Mouse (Mus musculus): Measurements from ENCODE around the gene Spp2. TPM values are rescaled to one million over a fixed set of nuclear protein-coding genes. Genes with fewer than 3 reads are reported as not detected.

Spp2 gene
- polyA plus RNA-seq, 1 experiment from 2014 or later: 531 TPM

DNA sequence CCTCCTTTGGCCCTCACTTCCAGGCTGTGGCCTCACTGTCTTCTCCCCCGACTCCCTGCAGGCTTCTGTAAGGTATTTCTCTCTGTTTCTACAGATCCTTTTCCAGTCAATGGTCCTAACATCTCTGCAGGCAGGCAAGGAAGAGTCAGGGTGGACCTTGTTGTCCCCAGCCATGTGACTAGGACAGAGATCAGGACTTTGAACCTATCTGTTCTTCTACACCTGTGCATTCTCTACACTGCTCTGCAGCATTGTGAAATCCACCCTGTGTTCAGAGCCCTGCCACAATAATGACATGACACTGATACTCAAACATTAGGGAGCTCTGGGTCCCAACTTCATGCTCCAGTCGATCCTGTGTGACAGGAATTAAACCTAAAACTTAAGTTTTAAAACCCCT is 12.2 kb downstream of the Spp2 start:
- Histone ChIP-seq H3K4me2 (ENCODE audit: low read length) (no peak overlapping the region), H3K4me3 (replicated peaks; ENCODE audit: low read depth, low read length) (no peak overlapping the region), H3K9me3 (replicated peaks; ENCODE audit: low read length) (no peaks in the 10 kb centered on the region), H3K27ac (no peak overlapping the region), H3K4me1 (replicated peaks; ENCODE audit: insufficient read depth, low read length) (no peaks in the 10 kb centered on the region), H3K27me3 (ENCODE audit: insufficient read depth, low read length) (no peaks in the 10 kb centered on the region; the same call in 1 of the 2 replicates), H3K9ac (ENCODE audit: low read depth, low read length) (no peak overlapping the region), H3K36me3 (ENCODE audit: insufficient read depth, low read length) (no peaks in the 10 kb centered on the region)
- WGBS: 65% methylated on average over 2 of the region's 2 CpGs
- ATAC-seq (replicated peaks; ENCODE audit: low FRiP score, low read depth) (peak; percentile 69; the same call in 1 of the 2 replicates), DNase-seq (ENCODE audit: low spot score) (peak; percentile 24)
- no peak for TF ChIP-seq CTCF (IDR thresholded peaks at IDR 0.05; ENCODE audit: low read depth)

DNA sequence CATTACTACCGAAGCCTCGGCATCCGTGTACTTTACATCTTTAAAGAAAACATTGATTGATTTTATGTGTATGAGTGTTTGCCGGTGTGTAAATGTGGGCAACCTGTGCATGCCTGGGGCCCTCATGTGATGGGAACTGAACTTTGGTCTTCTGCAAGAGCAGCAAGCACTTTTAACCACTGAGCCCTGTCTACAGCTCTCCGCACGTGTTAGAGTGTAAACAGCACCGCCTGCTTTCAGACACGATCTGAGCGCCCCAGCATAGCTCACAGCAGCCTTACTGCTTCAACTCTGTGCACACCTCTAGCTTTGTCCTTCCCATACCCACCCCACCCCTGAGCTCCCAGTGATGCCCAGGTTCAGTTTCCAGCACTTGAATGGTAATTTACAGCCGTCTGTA is 15.3 kb downstream of the Spp2 start:
- DNase-seq (ENCODE audit: low spot score) (no peak), ATAC-seq (replicated peaks; ENCODE audit: low FRiP score, low read depth) (no peak)
- H3K27ac ChIP-seq: no peak overlapping the region
- no peaks in the 10 kb centered on the region for H3K4me1 ChIP-seq (replicated peaks; ENCODE audit: insufficient read depth, low read length)
- no peaks in the 10 kb centered on the region for H3K36me3 ChIP-seq (ENCODE audit: insufficient read depth, low read length)
- 79% methylated on average over 10 of the region's 10 CpGs for WGBS
- no peak overlapping the region for H3K4me3 ChIP-seq (replicated peaks; ENCODE audit: low read depth, low read length)
- TF ChIP-seq CTCF (IDR thresholded peaks at IDR 0.05; ENCODE audit: low read depth): no peak
- H3K27me3 ChIP-seq (ENCODE audit: insufficient read depth, low read length): no peaks in the 10 kb centered on the region; the same call in 1 of the 2 replicates
- H3K4me2 ChIP-seq (ENCODE audit: low read length): no peak overlapping the region
- H3K9ac ChIP-seq (ENCODE audit: low read depth, low read length): no peak overlapping the region
- no peaks in the 10 kb centered on the region for H3K9me3 ChIP-seq (replicated peaks; ENCODE audit: low read length)

DNA sequence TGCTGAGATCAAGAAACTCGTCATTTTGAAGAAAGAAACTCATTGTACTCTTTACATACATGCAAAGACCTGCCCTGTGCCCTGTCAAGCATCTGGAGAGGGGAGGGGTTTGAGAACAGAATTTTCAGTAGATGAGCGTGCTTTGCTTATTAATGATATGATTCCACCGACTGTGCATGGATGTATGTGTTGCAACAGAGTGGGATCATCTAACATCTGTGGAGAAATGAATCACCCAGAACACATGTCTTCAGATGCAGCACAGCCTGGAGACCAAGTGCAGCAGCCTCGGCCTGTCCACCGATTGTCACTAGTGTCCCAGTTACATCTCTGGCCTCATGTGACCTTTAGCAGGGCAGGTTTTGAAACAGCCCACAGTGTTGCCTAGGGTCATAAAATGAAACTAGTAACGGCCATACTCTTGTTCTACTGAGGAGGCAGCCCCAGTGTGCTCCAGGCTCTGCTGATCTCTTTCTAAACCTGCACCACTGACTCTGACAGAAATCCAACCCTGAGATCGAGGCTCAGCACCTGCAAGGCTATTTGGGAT is 16.2 kb downstream of the Spp2 start:
- WGBS: 60% methylated on average over 7 of the region's 7 CpGs
- no peak overlapping the region for H3K4me2 ChIP-seq (ENCODE audit: low read length)
- no peaks in the 10 kb centered on the region for H3K4me1 ChIP-seq (replicated peaks; ENCODE audit: insufficient read depth, low read length)
- no peak for TF ChIP-seq CTCF (IDR thresholded peaks at IDR 0.05; ENCODE audit: low read depth)
- DNase-seq (ENCODE audit: low spot score) (no peak), ATAC-seq (replicated peaks; ENCODE audit: low FRiP score, low read depth) (no peak)
- no peak overlapping the region for H3K4me3 ChIP-seq (replicated peaks; ENCODE audit: low read depth, low read length)
- no peaks in the 10 kb centered on the region; the same call in 1 of the 2 replicates for H3K27me3 ChIP-seq (ENCODE audit: insufficient read depth, low read length)
- H3K36me3 ChIP-seq (ENCODE audit: insufficient read depth, low read length): no peaks in the 10 kb centered on the region
- H3K9ac ChIP-seq (ENCODE audit: low read depth, low read length): no peak overlapping the region
- H3K9me3 ChIP-seq (replicated peaks; ENCODE audit: low read length): no peaks in the 10 kb centered on the region
- no peak overlapping the region for H3K27ac ChIP-seq

DNA sequence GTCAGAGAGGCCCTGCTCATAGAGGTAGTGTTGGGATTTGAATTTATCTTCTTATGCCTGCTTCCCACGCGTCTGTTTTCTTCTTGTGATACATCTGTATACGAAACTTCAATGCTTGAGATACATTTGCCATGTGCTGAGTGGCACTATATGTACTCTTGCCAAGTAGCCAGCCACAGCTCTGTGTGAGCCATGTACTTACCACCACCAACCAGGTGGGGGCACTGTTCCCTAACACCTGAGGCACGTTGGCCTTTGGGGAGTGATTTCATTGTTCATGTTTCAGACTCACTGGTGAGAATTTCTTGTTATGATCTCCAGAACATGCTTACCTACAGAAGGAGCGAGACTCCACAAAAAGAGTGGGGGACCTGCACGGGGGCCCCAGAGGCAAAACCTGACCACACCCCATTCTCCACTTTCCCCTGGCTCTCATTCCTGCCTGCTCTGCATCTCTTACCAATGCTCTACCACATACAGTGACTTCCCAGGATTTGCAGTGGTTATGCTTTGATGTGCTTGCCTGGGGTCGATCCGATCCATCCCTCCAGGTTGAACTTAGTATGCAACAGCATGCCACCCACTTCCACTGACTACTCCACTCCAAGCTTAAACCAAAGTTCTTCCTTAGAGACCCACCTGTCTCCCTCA is 18.0 kb downstream of the Spp2 start:
- DNase-seq (ENCODE audit: low spot score) (peak; percentile 77), ATAC-seq (replicated peaks; ENCODE audit: low FRiP score, low read depth) (peak; percentile 52; the same call in 1 of the 2 replicates)
- Histone ChIP-seq H3K4me1 (replicated peaks; ENCODE audit: insufficient read depth, low read length) (no peaks in the 10 kb centered on the region), H3K4me2 (ENCODE audit: low read length) (no peak overlapping the region), H3K9me3 (replicated peaks; ENCODE audit: low read length) (no peaks in the 10 kb centered on the region), H3K4me3 (replicated peaks; ENCODE audit: low read depth, low read length) (no peak overlapping the region), H3K36me3 (ENCODE audit: insufficient read depth, low read length) (no peaks in the 10 kb centered on the region), H3K27ac (no peak overlapping the region), H3K9ac (ENCODE audit: low read depth, low read length) (no peak overlapping the region), H3K27me3 (ENCODE audit: insufficient read depth, low read length) (no peaks in the 10 kb centered on the region; the same call in 1 of the 2 replicates)
- peak; percentile 97 for TF ChIP-seq CTCF (IDR thresholded peaks at IDR 0.05; ENCODE audit: low read depth)
- WGBS: 25% methylated on average over 8 of the region's 8 CpGs

DNA sequence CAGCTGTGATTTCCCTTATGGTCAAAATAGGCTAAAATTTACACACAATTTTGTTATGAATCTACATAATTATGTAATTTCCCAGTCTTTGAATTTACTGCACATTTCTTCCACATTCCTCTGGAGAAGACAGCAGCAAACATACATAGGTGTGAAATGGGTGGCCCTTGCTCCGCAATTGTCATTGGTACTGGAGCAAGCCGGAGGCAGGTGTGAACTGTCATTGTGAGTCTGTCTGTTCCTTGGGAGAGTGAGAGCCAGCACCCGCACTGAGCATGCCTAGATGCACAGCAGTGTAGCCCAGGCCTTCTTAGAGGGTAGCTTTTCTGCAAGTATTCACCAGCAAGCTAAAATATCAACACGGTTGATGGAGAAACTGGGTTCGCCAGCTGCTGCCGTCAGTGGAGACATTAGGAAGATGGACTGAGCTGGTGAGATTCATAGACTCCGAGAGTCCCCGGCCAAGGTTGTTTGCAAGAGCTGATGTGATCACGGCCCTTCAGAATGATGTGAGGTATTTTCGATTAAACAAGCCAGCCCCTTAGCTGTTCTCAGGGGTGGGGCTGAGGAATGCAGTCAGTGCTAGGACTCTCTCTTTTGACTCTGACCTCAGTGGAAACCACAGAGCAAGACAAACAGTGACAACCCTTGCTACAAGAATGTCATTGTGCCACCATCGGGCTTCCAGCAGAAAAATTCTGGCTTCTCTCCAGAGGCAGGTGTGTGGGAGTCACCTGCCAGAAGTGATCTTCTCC is 21.4 kb downstream of the Spp2 start:
- no peak overlapping the region for H3K9ac ChIP-seq (ENCODE audit: low read depth, low read length)
- TF ChIP-seq CTCF (IDR thresholded peaks at IDR 0.05; ENCODE audit: low read depth): no peak
- DNase-seq (ENCODE audit: low spot score) (no peak), ATAC-seq (replicated peaks; ENCODE audit: low FRiP score, low read depth) (no peak)
- H3K36me3 ChIP-seq (ENCODE audit: insufficient read depth, low read length): no peaks in the 10 kb centered on the region
- no peak overlapping the region for H3K4me3 ChIP-seq (replicated peaks; ENCODE audit: low read depth, low read length)
- no peaks in the 10 kb centered on the region; the same call in 1 of the 2 replicates for H3K27me3 ChIP-seq (ENCODE audit: insufficient read depth, low read length)
- H3K27ac ChIP-seq: no peak overlapping the region
- WGBS: 62% methylated on average over 11 of the region's 11 CpGs
- no peak overlapping the region for H3K4me2 ChIP-seq (ENCODE audit: low read length)
- no peaks in the 10 kb centered on the region for H3K9me3 ChIP-seq (replicated peaks; ENCODE audit: low read length)
- no peaks in the 10 kb centered on the region for H3K4me1 ChIP-seq (replicated peaks; ENCODE audit: insufficient read depth, low read length)

DNA sequence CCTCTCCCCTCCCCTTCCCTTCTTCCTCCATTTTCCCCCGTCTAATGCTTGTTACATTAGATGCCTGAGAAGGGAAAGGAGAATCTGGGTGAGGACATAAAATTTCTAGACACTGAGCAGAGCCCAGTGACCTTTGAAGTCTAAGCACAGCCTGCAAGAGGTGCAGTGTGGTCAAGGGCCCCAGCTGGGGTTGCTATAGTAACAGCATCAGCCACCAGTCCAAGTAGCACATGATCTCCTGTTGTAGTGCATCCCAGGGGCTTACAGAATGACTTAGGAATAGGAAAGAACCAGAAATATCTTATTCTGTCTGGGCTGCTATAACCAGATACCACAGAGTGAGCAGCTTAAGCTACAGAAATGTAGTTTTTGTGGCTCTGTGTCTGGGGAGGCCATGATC is 22.7 kb downstream of the Spp2 start:
- Histone ChIP-seq H3K4me1 (replicated peaks; ENCODE audit: insufficient read depth, low read length) (no peaks in the 10 kb centered on the region), H3K9me3 (replicated peaks; ENCODE audit: low read length) (no peaks in the 10 kb centered on the region), H3K4me3 (replicated peaks; ENCODE audit: low read depth, low read length) (no peak overlapping the region), H3K36me3 (ENCODE audit: insufficient read depth, low read length) (no peaks in the 10 kb centered on the region), H3K27ac (no peak overlapping the region), H3K27me3 (ENCODE audit: insufficient read depth, low read length) (no peaks in the 10 kb centered on the region), H3K9ac (ENCODE audit: low read depth, low read length) (no peak overlapping the region), H3K4me2 (ENCODE audit: low read length) (no peak overlapping the region)
- TF ChIP-seq CTCF (IDR thresholded peaks at IDR 0.05; ENCODE audit: low read depth): no peak
- no peak for ATAC-seq (replicated peaks; ENCODE audit: low FRiP score, low read depth)
- no peak for DNase-seq (ENCODE audit: low spot score)
- WGBS: 19% methylated on average over 1 of the region's 1 CpGs

All from kidney, postnatal 0 days (tissue).